Mouse (Mus musculus) embryonic facial prominence, embryonic 13.5 days (tissue): ENCODE measurements around the gene Utp6. TPM values are rescaled to one million over a fixed set of nuclear protein-coding genes. Genes with fewer than 3 reads are reported as not detected.
"Not testable (repeated sequence)": the region's sequence is repeated elsewhere in the genome, so short reads cannot be mapped to it uniquely, and the experiment has no call there.

ENCODE experiments used
- ATAC-seq: fragments of 200-750 bp; cut with Nextera tagmentation; 2 replicates; pipeline ENCODE4 v1.8.0; 2017; ENCODE audit warnings: low read depth; ENCODE audit not compliant: insufficient number of reproducible peaks, insufficient read depth, low FRiP score, low TSS enrichment
- H3K27ac ChIP-seq: fragments of 300-500 bp; sonication (generic); 2 replicates; pipeline ENCODE4 v1.5.1; 2015; ENCODE audit warnings: moderate library complexity, mild to moderate bottlenecking, inconsistent platforms
- H3K27me3 ChIP-seq: fragments of 300-500 bp; sonication (generic); 2 replicates; pipeline ENCODE4 v1.6.1; 2015; ENCODE audit warnings: mild to moderate bottlenecking, inconsistent platforms
- H3K36me3 ChIP-seq: fragments of 300-500 bp; sonication (generic); 2 replicates; pipeline ENCODE4 v1.6.1; 2015; ENCODE audit warnings: mild to moderate bottlenecking, inconsistent platforms
- H3K4me1 ChIP-seq: fragments of 300-500 bp; sonication (generic); 2 replicates; pipeline ENCODE4 v1.6.1; 2015; ENCODE audit warnings: inconsistent platforms
- H3K4me2 ChIP-seq: fragments of 300-500 bp; sonication (generic); 2 replicates; pipeline ENCODE4 v1.6.1; 2015; ENCODE audit warnings: moderate library complexity, mild to moderate bottlenecking, inconsistent platforms
- H3K4me3 ChIP-seq: fragments of 300-500 bp; sonication (generic); 2 replicates; pipeline ENCODE4 v1.5.1; 2015; ENCODE audit warnings: mild to moderate bottlenecking, inconsistent platforms
- H3K9ac ChIP-seq: fragments of 300-500 bp; sonication (generic); 2 replicates; pipeline ENCODE4 v1.6.1; 2015; ENCODE audit warnings: mild to moderate bottlenecking, inconsistent platforms
- H3K9me3 ChIP-seq: fragments of 300-500 bp; sonication (generic); 2 replicates; pipeline ENCODE4 v1.6.1; 2016; ENCODE audit warnings: inconsistent platforms
- WGBS: fragments of 180-500 bp; shearing (Covaris S2); methylation state at CpG from one replicate; pipeline ENCODE4 v1.1.7; 2015; ENCODE audit warnings: mixed read lengths; 5-methylcytosine and 5-hydroxymethylcytosine counted together
- polyA plus RNA-seq: library from polyadenylated mRNA; unstranded; fragments of >200 nt; fragmentation: Nextera tagmentation; extraction: Ambion mirVana; gene quantifications from 2 replicates; pipeline ENCODE4 v1.2.1, GENCODE M21; 2015

The Utp6 gene
- 61.3 and 64.6 TPM in 2 replicates for polyA plus RNA-seq

GRCm38 (mm10) chr11:79962125-79962876 lies at the start of gene Utp6:
TSS of gene Utp6 (minus strand) at chr11:79962390.
- Histone ChIP-seq H3K9ac (peak within 1 kb of the TSS; percentile 85), H3K4me2 (peak within 1 kb of the TSS; percentile 70), H3K27ac (peak within 1 kb of the TSS; percentile 81), H3K36me3 (peaks cover 28% of the 10 kb centered on the region), H3K4me3 (peak within 1 kb of the TSS; percentile 80), H3K4me1 (peaks cover 12% of the 10 kb centered on the region), H3K9me3 (no peaks in the 10 kb centered on the region), H3K27me3 (no peaks in the 10 kb centered on the region)
- under 1% methylated on average over 46 of the region's 46 CpGs for WGBS
- peak; percentile 85 for ATAC-seq

DNA sequence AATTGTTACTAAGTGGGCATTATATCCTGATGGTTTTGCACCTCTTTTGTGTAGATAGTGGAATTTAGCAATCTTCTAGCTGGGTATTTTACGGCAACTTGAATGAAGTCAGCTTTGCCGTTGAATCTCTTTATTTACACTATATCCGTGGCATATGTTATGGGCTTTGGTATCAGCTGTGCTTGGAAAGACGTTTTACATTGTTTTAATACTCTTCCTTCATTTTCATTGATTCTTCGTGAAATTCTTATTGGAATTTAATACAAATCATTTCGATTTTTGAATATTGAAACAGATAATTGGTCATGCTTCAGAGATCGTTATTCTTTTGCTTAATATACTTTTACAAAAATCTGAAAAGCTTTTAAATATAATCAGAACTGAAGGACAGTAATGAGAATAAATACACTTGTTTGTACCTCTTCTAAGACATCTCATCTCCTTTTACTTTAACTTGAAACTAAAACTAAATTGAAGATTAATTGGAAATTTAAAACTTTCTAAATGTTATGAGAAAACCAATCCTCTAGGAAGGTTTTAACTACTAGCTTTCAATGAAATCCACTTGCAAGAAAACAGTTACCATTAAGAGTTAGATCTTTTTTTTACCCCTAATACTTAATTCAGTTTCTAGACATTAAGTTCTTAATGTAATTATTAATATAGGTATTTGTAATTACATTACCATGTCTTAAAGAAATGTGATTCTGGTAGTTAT lies 32.2 kb upstream of the Utp6 start:
- Histone ChIP-seq H3K27ac (no peak overlapping the region), H3K4me3 (peak overlapping the region; percentile 98), H3K9me3 (no peaks in the 10 kb centered on the region), H3K9ac (peak overlapping the region; percentile 95), H3K27me3 (no peaks in the 10 kb centered on the region), H3K4me1 (peaks cover 3% of the 10 kb centered on the region; the same call in 1 of the 2 replicates), H3K36me3 (peaks cover 19% of the 10 kb centered on the region), H3K4me2 (peak overlapping the region; percentile 63)
- no peak for ATAC-seq
- WGBS, result 4% methylated on average over 7 of the region's 7 CpGs

DNA sequence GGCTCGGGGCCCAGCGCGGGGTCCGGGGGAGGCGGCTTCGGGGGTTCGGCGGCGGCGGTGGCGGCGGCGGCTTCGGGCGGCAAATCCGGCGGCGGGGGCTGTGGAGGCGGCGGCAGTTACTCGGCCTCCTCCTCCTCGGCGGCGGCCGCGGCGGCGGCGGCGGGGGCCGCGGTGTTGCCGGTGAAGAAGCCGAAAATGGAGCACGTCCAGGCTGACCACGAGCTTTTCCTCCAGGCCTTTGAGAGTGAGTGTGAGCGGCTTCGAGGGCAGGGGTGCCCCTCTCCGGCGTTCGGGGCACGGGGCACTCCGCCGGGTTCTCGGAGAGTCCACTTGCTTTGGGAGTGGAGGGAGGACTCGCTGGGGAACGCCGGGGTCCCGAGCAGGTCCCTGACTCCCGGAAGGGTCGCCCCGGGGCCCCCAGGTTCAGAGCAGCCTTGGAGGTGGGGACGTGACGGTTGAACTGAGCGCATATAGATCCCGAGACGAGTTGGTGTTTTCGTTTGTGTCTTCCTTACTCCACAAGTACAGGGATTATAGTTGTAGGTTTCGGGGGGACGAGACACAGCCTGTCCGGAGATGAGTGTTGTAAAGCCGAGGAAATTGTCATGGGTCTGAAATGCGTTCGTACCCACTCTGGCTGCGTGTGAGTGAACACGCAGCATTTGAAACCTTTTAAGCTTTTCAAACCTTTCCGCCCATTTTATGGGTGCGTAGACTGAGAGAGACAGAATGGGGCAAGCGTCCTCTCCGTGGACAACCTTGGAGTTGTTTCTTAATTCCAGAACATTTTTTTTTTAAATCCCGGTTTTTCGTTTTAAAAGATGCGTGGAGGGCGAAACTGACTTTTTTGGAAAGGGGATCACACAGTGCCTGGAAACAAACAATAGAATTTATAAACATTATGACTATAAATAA lies 31.4 kb upstream of the Utp6 start:
- under 1% methylated on average over 54 of the region's 74 CpGs for WGBS
- no peak; the same call in 1 of the 2 replicates for ATAC-seq
- peak overlapping the region; percentile 63 for H3K4me2 ChIP-seq
- H3K27me3 ChIP-seq, result no peaks in the 10 kb centered on the region
- peak overlapping the region; percentile 95 for H3K9ac ChIP-seq
- peak overlapping the region; percentile 99 for H3K27ac ChIP-seq
- peak overlapping the region; percentile 98 for H3K4me3 ChIP-seq
- H3K4me1 ChIP-seq, result peaks cover 3% of the 10 kb centered on the region; the same call in 1 of the 2 replicates
- H3K9me3 ChIP-seq, result no peaks in the 10 kb centered on the region
- H3K36me3 ChIP-seq, result peaks cover 14% of the 10 kb centered on the region

DNA sequence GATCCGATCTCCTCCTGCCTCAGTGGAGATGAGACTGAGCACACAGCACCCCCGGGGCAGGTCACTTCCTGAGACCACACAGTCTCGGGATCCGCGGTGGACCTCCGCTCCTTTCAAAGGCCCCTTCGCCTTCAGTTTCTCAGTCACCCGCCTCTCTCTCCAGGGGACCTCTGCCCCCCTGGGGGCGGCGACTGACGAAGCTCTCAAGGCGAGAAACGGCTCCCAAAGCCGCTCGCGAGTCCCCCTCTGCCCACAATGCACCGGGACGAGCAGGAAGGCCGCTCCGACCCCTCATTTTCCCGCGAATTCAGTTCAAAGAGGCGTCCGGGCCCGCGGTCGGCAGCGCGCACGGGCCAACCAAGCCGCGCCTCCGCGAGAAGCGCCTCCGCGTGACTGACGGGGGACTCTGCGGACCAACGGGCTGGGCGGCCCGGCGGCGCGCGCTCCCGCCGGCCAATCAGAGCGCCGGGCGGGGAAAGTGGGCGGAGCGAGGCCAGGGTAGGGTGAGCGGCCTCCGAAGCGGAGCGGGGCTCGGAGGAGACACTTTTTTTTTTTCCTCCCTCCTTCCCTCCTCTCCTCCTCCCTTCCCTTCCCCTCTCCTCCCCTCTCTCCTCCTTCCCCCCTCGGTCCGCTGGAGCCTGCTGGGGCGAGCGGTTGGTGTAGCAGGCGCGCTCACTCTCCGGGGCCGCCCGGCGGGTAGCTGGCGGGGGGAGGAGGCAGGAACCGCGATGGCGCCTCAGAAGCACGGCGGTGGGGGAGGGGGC lies 30.6 kb upstream of the Utp6 start, which contains the start of gene Suz12:
TSS of gene Suz12 (plus strand) at position 515 of the 764 bp plus-strand sequence.
- peaks cover 12% of the 10 kb centered on the region for H3K36me3 ChIP-seq
- peak within 1 kb of the TSS; percentile 80 for H3K4me2 ChIP-seq
- peak within 1 kb of the TSS; percentile 99 for H3K27ac ChIP-seq
- peak within 1 kb of the TSS; percentile 95 for H3K9ac ChIP-seq
- H3K4me1 ChIP-seq, result peaks cover 3% of the 10 kb centered on the region; the same call in 1 of the 2 replicates
- H3K9me3 ChIP-seq, result no peaks in the 10 kb centered on the region
- no peaks in the 10 kb centered on the region for H3K27me3 ChIP-seq
- H3K4me3 ChIP-seq, result peak within 1 kb of the TSS; percentile 98
- WGBS, result under 1% methylated on average over 57 of the region's 74 CpGs
- peak; percentile 95 for ATAC-seq

GRCm38 (mm10) chr11:79992035-79992591 lies 29.9 kb upstream of the Utp6 start:
- Histone ChIP-seq H3K9me3 (no peaks in the 10 kb centered on the region), H3K4me2 (peak overlapping the region; percentile 80), H3K27me3 (no peaks in the 10 kb centered on the region), H3K9ac (peak overlapping the region; percentile 95), H3K4me1 (peaks cover 3% of the 10 kb centered on the region; the same call in 1 of the 2 replicates), H3K27ac (peak overlapping the region; percentile 99), H3K4me3 (peak overlapping the region; percentile 98), H3K36me3 (peaks cover 8% of the 10 kb centered on the region; the same call in 1 of the 2 replicates)
- ATAC-seq, result no peak
- WGBS, result 28% methylated on average over 20 of the region's 21 CpGs

DNA sequence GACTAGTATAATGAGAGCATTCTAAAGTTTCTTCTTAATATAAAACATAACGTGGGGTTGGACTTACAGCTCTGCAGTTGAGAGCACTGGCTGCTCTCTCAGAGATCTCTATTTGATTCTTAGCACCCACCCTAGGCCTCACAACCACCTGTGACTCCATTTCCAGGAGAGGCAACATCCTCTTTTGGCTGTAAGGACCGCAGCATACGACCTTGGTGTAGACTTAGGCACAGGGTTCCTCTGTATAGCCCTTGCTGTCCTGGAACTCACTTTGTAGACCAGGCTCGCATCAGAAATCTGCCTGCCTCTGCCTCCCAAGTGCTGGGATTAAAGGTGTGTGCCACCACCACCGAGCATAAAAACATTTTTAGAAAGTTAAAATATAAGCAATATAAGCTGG lies 29.4 kb upstream of the Utp6 start:
- Histone ChIP-seq H3K27ac (no peak overlapping the region), H3K4me2 (no peak overlapping the region), H3K9ac (no peak overlapping the region), H3K36me3 (peaks cover 6% of the 10 kb centered on the region; the same call in 1 of the 2 replicates), H3K4me3 (no peak overlapping the region), H3K4me1 (peaks cover 3% of the 10 kb centered on the region; the same call in 1 of the 2 replicates), H3K27me3 (no peaks in the 10 kb centered on the region), H3K9me3 (no peaks in the 10 kb centered on the region)
- no peak for ATAC-seq
- WGBS, result 86% methylated on average over 5 of the region's 5 CpGs

DNA sequence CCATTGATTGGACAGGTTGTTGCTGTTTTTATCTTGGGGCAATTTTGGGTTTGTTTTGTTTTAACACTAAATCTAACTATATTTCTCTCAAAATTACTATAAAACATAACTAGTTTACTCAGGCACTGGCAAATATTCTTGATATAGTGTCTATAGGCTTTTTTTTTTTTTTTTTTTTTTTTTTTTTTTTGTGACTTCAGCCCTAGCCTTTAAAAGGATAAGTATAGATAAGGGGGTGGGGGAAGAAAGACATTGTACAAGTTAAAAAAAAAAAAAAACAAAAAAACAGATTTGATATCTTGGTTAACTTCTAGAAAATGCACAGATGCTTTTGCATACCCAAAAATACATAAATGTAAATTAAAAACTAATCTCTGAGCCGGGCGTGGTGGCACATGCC lies 27.9 kb upstream of the Utp6 start:
- 93% methylated on average over 2 of the region's 2 CpGs for WGBS
- ATAC-seq, result no peak
- no peak overlapping the region for H3K4me2 ChIP-seq

GRCm38 (mm10) chr11:79987896-79988295 lies 25.7 kb upstream of the Utp6 start:
- Histone ChIP-seq H3K27ac (no peak overlapping the region), H3K9me3 (no peaks in the 10 kb centered on the region), H3K9ac (no peak overlapping the region), H3K4me1 (no peaks in the 10 kb centered on the region), H3K4me2 (no peak overlapping the region), H3K27me3 (no peaks in the 10 kb centered on the region), H3K36me3 (no peaks in the 10 kb centered on the region), H3K4me3 (no peak overlapping the region)
- no peak for ATAC-seq
- WGBS, result 87% methylated on average over 3 of the region's 3 CpGs

More for the DNA sequence above, 27.9 kb upstream of the Utp6 start:
- peaks cover 1% of the 10 kb centered on the region; the same call in 1 of the 2 replicates for H3K4me1 ChIP-seq
- H3K27ac ChIP-seq, result no peak overlapping the region
- no peaks in the 10 kb centered on the region for H3K9me3 ChIP-seq
- H3K27me3 ChIP-seq, result no peaks in the 10 kb centered on the region
- no peak overlapping the region for H3K9ac ChIP-seq
- H3K4me3 ChIP-seq, result no peak overlapping the region
- no peaks in the 10 kb centered on the region for H3K36me3 ChIP-seq

- Histone ChIP-seq H3K9ac (no peak overlapping the region), H3K9me3 (no peaks in the 10 kb centered on the region), H3K4me2 (no peak overlapping the region), H3K4me3 (no peak overlapping the region), H3K27me3 (no peaks in the 10 kb centered on the region), H3K4me1 (no peaks in the 10 kb centered on the region), H3K36me3 (no peaks in the 10 kb centered on the region), H3K27ac (no peak overlapping the region)
- 92% methylated on average over 4 of the region's 4 CpGs for WGBS
- no peak for ATAC-seq
Observed at GRCm38 (mm10) chr11:79986886-79987285, 24.7 kb upstream of the Utp6 start.

DNA sequence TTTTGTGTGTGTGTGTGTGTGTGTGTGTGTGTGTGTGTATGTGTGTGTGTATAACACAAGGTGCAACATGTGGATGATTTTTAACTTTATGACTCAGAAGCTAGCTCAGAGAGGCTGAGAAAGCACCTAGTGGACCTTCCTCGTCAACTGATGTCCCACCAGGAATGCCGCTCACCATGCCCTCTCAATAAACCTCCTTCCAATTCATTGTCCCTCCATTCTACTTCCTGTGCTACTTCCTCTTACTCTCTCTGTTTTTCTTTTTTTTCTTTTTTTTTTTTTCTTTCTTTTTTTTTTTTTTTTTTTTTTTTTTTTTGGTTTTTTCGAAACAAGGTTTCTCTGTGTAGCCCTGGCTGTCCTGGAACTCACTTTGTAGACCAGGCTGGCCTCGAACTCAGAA lies 15.6 kb upstream of the Utp6 start:
- H3K4me1 ChIP-seq, result peaks cover 14% of the 10 kb centered on the region
- not testable (repeated sequence) for H3K4me3 ChIP-seq, H3K36me3 ChIP-seq, H3K4me2 ChIP-seq, H3K27ac ChIP-seq, ATAC-seq, H3K9me3 ChIP-seq, H3K9ac ChIP-seq
- peaks cover 29% of the 10 kb centered on the region for H3K27me3 ChIP-seq
- 82% methylated on average over 4 of the region's 4 CpGs for WGBS
